In genomic region chr12:86941173-86941572, GRCm38 (mm10) we compare ENCODE assay signal across 8 mouse cellular contexts. TPM values are rescaled to one million over a fixed set of nuclear protein-coding genes. Genes with fewer than 3 reads are reported as not detected.
DNase-seq lines count a peak whose midpoint lies in the region; ATAC-seq lines count a peak whose summit lies in the region.

No protein-coding gene starts in this region.

- DNase-seq in frontal cortex, postnatal 10 days (ENCODE audit: low spot score in 2 of 2): no peak
- DNase-seq in B cell, adult 2 months: peak; percentile 12 to 14
- peak; percentile 39 for DNase-seq in lung, postnatal 36 days
- DNase-seq in kidney, adult 9 months: no peak
- no peak for DNase-seq in spleen, postnatal 36 days (ENCODE audit: low spot score in 2 of 2)

- peak overlapping the region; percentile 36 for H3K4me2 ChIP-seq in forebrain, embryonic 12.5 days
- H3K4me2 ChIP-seq in kidney, embryonic 15.5 days: no peak overlapping the region

- 14% methylated on average over 11 of the region's 11 CpGs for WGBS in forebrain, embryonic 12.5 days
- 48% methylated on average over 11 of the region's 11 CpGs for WGBS in kidney, embryonic 15.5 days

- peaks cover 40% of the 10 kb centered on the region for H3K4me1 ChIP-seq in forebrain, embryonic 12.5 days
- H3K4me1 ChIP-seq in kidney, embryonic 15.5 days: peaks cover 9% of the 10 kb centered on the region; the same call in 1 of the 2 replicates

- peak overlapping the region; percentile 22 for H3K9ac ChIP-seq in forebrain, embryonic 12.5 days
- H3K9ac ChIP-seq in kidney, embryonic 15.5 days: no peak overlapping the region

- H3K27me3 ChIP-seq in forebrain, embryonic 12.5 days: no peaks in the 10 kb centered on the region
- 0 out of 2 replicates have a peak, but pooled peaks cover 2% of the 10 kb centered on the region for H3K27me3 ChIP-seq in kidney, embryonic 15.5 days

- no peak overlapping the region for H3K4me3 ChIP-seq in forebrain, embryonic 12.5 days (replicated peaks)
- H3K4me3 ChIP-seq in kidney, embryonic 15.5 days (replicated peaks): no peak overlapping the region

- peak; percentile 19; the same call in 1 of the 2 replicates for ATAC-seq in frontal cortex, adult (ENCODE audit: low TSS enrichment)
- ATAC-seq in forebrain, embryonic 12.5 days (ENCODE audit: low FRiP score): peak; percentile 56; the same call in 1 of the 2 replicates
- ATAC-seq in kidney, embryonic 15.5 days (replicated peaks; ENCODE audit: low FRiP score): no peak

- H3K36me3 ChIP-seq in forebrain, embryonic 12.5 days (replicated peaks): no peaks in the 10 kb centered on the region
- no peaks in the 10 kb centered on the region for H3K36me3 ChIP-seq in kidney, embryonic 15.5 days

- H3K27ac ChIP-seq in forebrain, embryonic 12.5 days: peak overlapping the region; percentile 95
- H3K27ac ChIP-seq in kidney, embryonic 15.5 days: no peak overlapping the region

- no peaks in the 10 kb centered on the region for H3K9me3 ChIP-seq in forebrain, embryonic 12.5 days
- H3K9me3 ChIP-seq in kidney, embryonic 15.5 days (replicated peaks): no peaks in the 10 kb centered on the region

RNA-seq across cellular contexts. Expression of gene Cipc, which starts 5.7 kb away (rescaled TPM):
- 49.5 and 51.4 TPM in 2 replicates for polyA plus RNA-seq in forebrain, embryonic 12.5 days (2016; fragmentation: Nextera tagmentation; extraction: Ambion mirVana)
- 20.9 and 22.7 TPM in 2 replicates for polyA plus RNA-seq in kidney, embryonic 15.5 days (2015; fragmentation: Nextera tagmentation; extraction: Ambion mirVana)

RNA-seq across cellular contexts. Expression of gene Zdhhc22, which starts 49.1 kb away (rescaled TPM):
- 1.1 and 1.6 TPM in 2 replicates for polyA plus RNA-seq in forebrain, embryonic 12.5 days (2016; fragmentation: Nextera tagmentation; extraction: Ambion mirVana)
- 0.08 TPM in 1 of 2 replicates, not detected in the other for polyA plus RNA-seq in kidney, embryonic 15.5 days (2015; fragmentation: Nextera tagmentation; extraction: Ambion mirVana)

RNA-seq across cellular contexts. Expression of gene Irf2bpl, which starts 56.6 kb away (rescaled TPM):
- polyA plus RNA-seq in forebrain, embryonic 12.5 days (2016; fragmentation: Nextera tagmentation; extraction: Ambion mirVana): 74.8 and 81.9 TPM in 2 replicates
- 40.7 and 43.9 TPM in 2 replicates for polyA plus RNA-seq in kidney, embryonic 15.5 days (2015; fragmentation: Nextera tagmentation; extraction: Ambion mirVana)

Comparison
In these comparisons a context has a peak if more than half of its experiments do, and no peak if none do; other contexts are left out.
1. DNase-seq: peak in B cell, adult 2 months (2 of 2) and lung, postnatal 36 days (single experiment); none in frontal cortex, postnatal 10 days (0 of 2), kidney, adult 9 months (single experiment) and spleen, postnatal 36 days (0 of 2).